Mouse (Mus musculus) heart, embryonic 15.5 days (tissue): Measurements from ENCODE around the gene Raf1. TPM values are rescaled to one million over a fixed set of nuclear protein-coding genes. Genes with fewer than 3 reads are reported as not detected.

ENCODE experiments used
- ATAC-seq: fragments of 200-750 bp; cut with Nextera tagmentation; replicated peaks from 2 replicates; pipeline ENCODE4 v1.8.0; 2017; ENCODE audit warnings: low read depth, moderate TSS enrichment; ENCODE audit not compliant: insufficient number of reproducible peaks, insufficient read depth, low FRiP score
- H3K27ac ChIP-seq: fragments of 300-500 bp; sonication (generic); 2 replicates; pipeline ENCODE4 v1.5.1; 2015; ENCODE audit warnings: mild to moderate bottlenecking, inconsistent platforms
- H3K27me3 ChIP-seq: fragments of 300-500 bp; sonication (generic); 2 replicates; pipeline ENCODE4 v1.6.1; 2015; ENCODE audit warnings: inconsistent platforms
- H3K36me3 ChIP-seq: fragments of 300-500 bp; sonication (generic); 2 replicates; pipeline ENCODE4 v1.6.1; 2015; ENCODE audit warnings: mild to moderate bottlenecking, inconsistent platforms
- H3K4me1 ChIP-seq: fragments of 300-500 bp; sonication (generic); replicated peaks from 2 replicates; pipeline ENCODE4 v1.6.1; 2015; ENCODE audit warnings: inconsistent platforms
- H3K4me2 ChIP-seq: fragments of 300-500 bp; sonication (generic); 2 replicates; pipeline ENCODE4 v1.6.1; 2015; ENCODE audit warnings: inconsistent platforms, mild to moderate bottlenecking, moderate library complexity
- H3K4me3 ChIP-seq: fragments of 300-500 bp; sonication (generic); 2 replicates; pipeline ENCODE4 v1.5.1; 2015; ENCODE audit warnings: mild to moderate bottlenecking, inconsistent platforms
- H3K9ac ChIP-seq: fragments of 300-500 bp; sonication (generic); 2 replicates; pipeline ENCODE4 v1.6.1; 2015; ENCODE audit warnings: mild to moderate bottlenecking, inconsistent platforms
- H3K9me3 ChIP-seq: fragments of 300-500 bp; sonication (generic); replicated peaks from 2 replicates; pipeline ENCODE4 v1.6.1; 2016; ENCODE audit warnings: inconsistent platforms
- WGBS: fragments of 180-500 bp; shearing (Covaris S2); methylation state at CpG from one replicate; pipeline ENCODE4 v1.1.7; 2015; ENCODE audit warnings: mixed read lengths; 5-methylcytosine and 5-hydroxymethylcytosine counted together
- polyA plus RNA-seq: library from polyadenylated mRNA; unstranded; fragments of >200 nt; fragmentation: Nextera tagmentation; extraction: Ambion mirVana; gene quantifications from 2 replicates; pipeline ENCODE4 v1.2.1, GENCODE M21; 2015

Gene Raf1
- polyA plus RNA-seq, 1 experiment from 2014 or later: 90.7 TPM

GRCm38 (mm10) chr6:115610301-115610700 lies 66.1 kb downstream of the Raf1 start:
- Histone ChIP-seq H3K9me3 (no peaks in the 10 kb centered on the region), H3K27ac (no peak overlapping the region), H3K4me1 (no peaks in the 10 kb centered on the region), H3K36me3 (peaks cover 30% of the 10 kb centered on the region), H3K27me3 (no peaks in the 10 kb centered on the region), H3K9ac (no peak overlapping the region), H3K4me3 (no peak overlapping the region), H3K4me2 (no peak overlapping the region)
- 91% methylated on average over 5 of the region's 5 CpGs for WGBS
- ATAC-seq: no peak

DNA sequence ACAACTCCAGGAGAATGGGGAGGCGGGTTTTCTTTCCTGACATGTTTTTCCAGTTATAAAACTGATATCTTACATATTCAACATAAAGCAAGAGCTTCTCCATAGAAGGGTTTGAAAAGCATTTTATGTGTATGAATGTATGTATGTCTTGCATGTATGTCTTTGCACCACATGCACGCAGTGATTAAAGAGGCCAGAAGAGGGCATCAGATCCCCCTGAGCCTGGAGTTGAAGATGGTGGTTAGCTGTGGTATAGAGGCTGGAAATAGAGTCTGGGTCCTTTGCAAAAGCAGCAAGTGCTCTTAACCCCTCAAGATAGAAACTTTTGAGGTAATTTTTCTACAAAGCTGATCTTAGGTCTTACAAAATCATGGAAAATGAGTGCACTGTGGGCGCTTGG lies 67.3 kb downstream of the Raf1 start:
- 69% methylated on average over 3 of the region's 3 CpGs for WGBS
- no peak overlapping the region for H3K4me3 ChIP-seq
- H3K27me3 ChIP-seq: no peaks in the 10 kb centered on the region
- no peak overlapping the region for H3K9ac ChIP-seq
- H3K9me3 ChIP-seq: no peaks in the 10 kb centered on the region
- no peaks in the 10 kb centered on the region for H3K4me1 ChIP-seq
- no peak overlapping the region for H3K4me2 ChIP-seq
- no peak overlapping the region for H3K27ac ChIP-seq
- ATAC-seq: no peak
- peaks cover 19% of the 10 kb centered on the region; the same call in 1 of the 2 replicates for H3K36me3 ChIP-seq

DNA sequence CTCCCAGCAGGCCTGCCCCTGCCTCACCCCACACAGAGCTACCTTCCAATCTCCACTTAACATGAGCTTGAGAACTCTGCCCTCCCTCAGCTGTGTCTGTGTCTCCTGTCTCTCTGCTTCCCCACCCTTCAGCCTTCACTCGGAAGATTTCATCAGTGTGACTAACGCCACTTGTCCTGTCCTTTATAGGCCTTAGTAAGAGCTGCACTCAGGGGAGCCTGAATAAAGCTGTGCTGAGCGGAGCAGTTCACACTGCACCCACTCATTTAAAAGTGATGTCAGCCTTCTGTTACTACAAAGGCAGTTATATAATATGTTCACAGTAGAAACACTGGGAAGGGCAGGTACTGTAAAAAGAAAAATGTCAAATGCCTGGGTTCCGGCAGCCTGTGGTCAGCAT lies 69.0 kb downstream of the Raf1 start:
- Histone ChIP-seq H3K4me2 (no peak overlapping the region), H3K36me3 (peaks cover 8% of the 10 kb centered on the region; the same call in 1 of the 2 replicates), H3K9me3 (no peaks in the 10 kb centered on the region), H3K4me1 (peaks cover 8% of the 10 kb centered on the region; the same call in 1 of the 2 replicates), H3K27ac (no peak overlapping the region), H3K9ac (no peak overlapping the region), H3K27me3 (no peaks in the 10 kb centered on the region), H3K4me3 (no peak overlapping the region)
- 71% methylated on average over 4 of the region's 4 CpGs for WGBS
- ATAC-seq: no peak

DNA sequence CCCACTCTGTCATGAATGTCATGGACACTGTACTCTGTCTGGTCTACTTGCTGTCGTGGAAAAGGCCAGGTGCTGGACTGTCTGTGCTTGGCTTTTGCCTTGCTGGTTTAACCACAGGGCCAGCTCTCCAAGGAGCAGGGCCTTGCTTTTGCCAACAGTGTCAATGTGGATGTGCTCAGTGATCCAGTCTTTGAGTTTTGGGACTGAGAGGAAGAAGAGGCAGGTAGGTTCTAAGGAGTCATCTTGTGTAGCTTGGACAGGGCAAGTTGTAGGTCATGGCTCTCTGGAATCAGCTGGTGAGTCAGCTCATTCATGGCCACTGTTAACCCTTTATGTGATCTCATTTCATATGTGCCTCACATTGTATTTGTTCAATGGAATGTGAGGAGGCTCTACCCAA lies 70.0 kb downstream of the Raf1 start:
- Histone ChIP-seq H3K4me3 (no peak overlapping the region), H3K4me1 (peaks cover 10% of the 10 kb centered on the region; the same call in 1 of the 2 replicates), H3K9ac (no peak overlapping the region), H3K9me3 (no peaks in the 10 kb centered on the region), H3K36me3 (no peaks in the 10 kb centered on the region), H3K27ac (no peak overlapping the region), H3K27me3 (no peaks in the 10 kb centered on the region), H3K4me2 (no peak overlapping the region)
- WGBS: 74% methylated on average over 1 of the region's 1 CpGs
- ATAC-seq: no peak

- Histone ChIP-seq H3K27me3 (no peaks in the 10 kb centered on the region), H3K4me3 (peak within 1 kb of the TSS; percentile 97), H3K9ac (peak within 1 kb of the TSS; percentile 95), H3K27ac (peak within 1 kb of the TSS; percentile 88), H3K4me2 (peak within 1 kb of the TSS; percentile 75), H3K4me1 (peaks cover 11% of the 10 kb centered on the region; the same call in 1 of the 2 replicates), H3K36me3 (no peaks in the 10 kb centered on the region), H3K9me3 (no peaks in the 10 kb centered on the region)
- under 1% methylated on average over 56 of the region's 61 CpGs for WGBS
- ATAC-seq: peak; percentile 91
These were observed 74.5 kb downstream of the Raf1 start, which contains the start of gene Mkrn2 for GRCm38 (mm10) chr6:115601715-115602523. TSS of gene Mkrn2 (plus strand) at chr6:115601902.

DNA sequence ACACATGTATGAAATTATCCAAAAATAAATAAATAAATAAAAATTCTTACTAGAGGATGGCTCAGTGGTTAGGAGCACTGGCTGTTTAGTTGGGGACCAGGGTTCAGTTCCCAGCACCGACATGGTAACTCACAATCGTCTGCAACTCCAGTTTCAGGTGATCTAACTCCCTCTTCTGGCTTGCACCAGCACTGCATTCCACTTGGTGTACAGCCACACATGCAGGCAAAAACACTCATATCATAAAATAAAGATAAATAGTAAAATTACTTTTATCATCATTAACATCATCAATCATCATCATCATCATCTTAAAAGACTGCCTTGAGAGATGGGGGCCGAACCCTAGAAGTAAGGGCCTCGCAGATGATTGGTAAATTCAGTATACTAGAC lies 75.1 kb downstream of the Raf1 start:
- Histone ChIP-seq H3K9me3 (no peaks in the 10 kb centered on the region), H3K27me3 (no peaks in the 10 kb centered on the region), H3K9ac (no peak overlapping the region), H3K36me3 (no peaks in the 10 kb centered on the region), H3K4me1 (peaks cover 11% of the 10 kb centered on the region; the same call in 1 of the 2 replicates), H3K27ac (0 out of 2 replicates have a peak overlapping the region, but pooled peaks have one; percentile 20), H3K4me3 (peak overlapping the region; percentile 97), H3K4me2 (peak overlapping the region; percentile 75)
- ATAC-seq: no peak
- whole genome bisulfite sequencing: 63% methylated on average over 4 of the region's 4 CpGs

DNA sequence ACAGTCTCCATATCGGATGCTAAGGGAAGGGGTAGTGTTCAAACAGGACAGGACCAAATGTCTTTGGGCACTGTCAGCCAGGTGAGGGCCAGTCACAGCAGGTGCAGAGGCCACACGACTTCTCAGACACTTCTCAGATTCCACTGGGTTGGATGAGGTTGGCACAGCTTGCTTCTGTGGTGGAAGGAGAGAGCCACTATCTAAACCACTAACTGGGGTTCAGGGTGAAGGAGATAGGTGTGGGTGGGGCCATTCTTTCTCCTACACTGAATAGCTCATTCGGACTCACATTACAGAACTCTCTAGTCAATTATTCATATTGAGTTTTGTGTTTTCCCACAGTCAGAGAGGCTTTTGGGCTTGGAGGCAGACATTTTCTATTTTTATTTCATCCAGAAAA lies 80.8 kb downstream of the Raf1 start:
- no peak for ATAC-seq
- Histone ChIP-seq H3K27ac (no peak overlapping the region), H3K9ac (no peak overlapping the region), H3K4me1 (no peaks in the 10 kb centered on the region), H3K4me2 (no peak overlapping the region), H3K4me3 (no peak overlapping the region), H3K36me3 (no peaks in the 10 kb centered on the region), H3K9me3 (no peaks in the 10 kb centered on the region), H3K27me3 (no peaks in the 10 kb centered on the region)
- 56% methylated on average over 3 of the region's 3 CpGs for WGBS

GRCm38 (mm10) chr6:115594463-115594862 lies 82.0 kb downstream of the Raf1 start:
- no peak overlapping the region for H3K9ac ChIP-seq
- no peak overlapping the region for H3K4me2 ChIP-seq
- H3K4me1 ChIP-seq: no peaks in the 10 kb centered on the region
- no peak overlapping the region for H3K4me3 ChIP-seq
- no peak for ATAC-seq
- H3K27ac ChIP-seq: no peak overlapping the region
- no peaks in the 10 kb centered on the region for H3K27me3 ChIP-seq
- WGBS: 61% methylated on average over 3 of the region's 3 CpGs
- H3K9me3 ChIP-seq: no peaks in the 10 kb centered on the region
- no peaks in the 10 kb centered on the region for H3K36me3 ChIP-seq

GRCm38 (mm10) chr6:115593252-115593651 lies 83.2 kb downstream of the Raf1 start:
- H3K9me3 ChIP-seq: no peaks in the 10 kb centered on the region
- H3K4me1 ChIP-seq: no peaks in the 10 kb centered on the region
- H3K4me3 ChIP-seq: no peak overlapping the region
- H3K27me3 ChIP-seq: no peaks in the 10 kb centered on the region
- WGBS: 75% methylated on average over 4 of the region's 4 CpGs
- H3K27ac ChIP-seq: no peak overlapping the region
- no peak for ATAC-seq
- no peak overlapping the region for H3K4me2 ChIP-seq
- no peaks in the 10 kb centered on the region for H3K36me3 ChIP-seq
- no peak overlapping the region for H3K9ac ChIP-seq

- Histone ChIP-seq H3K4me2 (no peak within 1 kb of the TSS), H3K9ac (no peak within 1 kb of the TSS), H3K4me3 (no peak within 1 kb of the TSS), H3K27ac (no peak within 1 kb of the TSS), H3K27me3 (no peaks in the 10 kb centered on the region), H3K9me3 (no peaks in the 10 kb centered on the region), H3K4me1 (no peaks in the 10 kb centered on the region), H3K36me3 (no peaks in the 10 kb centered on the region)
- no peak for ATAC-seq
- WGBS: 44% methylated on average over 5 of the region's 5 CpGs
These were observed 84.0 kb downstream of the Raf1 start, which contains the start of gene Mkrn2os for GRCm38 (mm10) chr6:115592458-115592857. TSS of gene Mkrn2os (minus strand) at chr6:115592576.

- H3K4me3 ChIP-seq: no peak overlapping the region
- H3K9me3 ChIP-seq: no peaks in the 10 kb centered on the region
- H3K36me3 ChIP-seq: no peaks in the 10 kb centered on the region
- no peak overlapping the region for H3K4me2 ChIP-seq
- H3K27me3 ChIP-seq: no peaks in the 10 kb centered on the region
- no peak overlapping the region for H3K9ac ChIP-seq
- no peak for ATAC-seq
- WGBS: 83% methylated on average over 19 of the region's 19 CpGs
- H3K27ac ChIP-seq: no peak overlapping the region
- H3K4me1 ChIP-seq: no peaks in the 10 kb centered on the region; the same call in 1 of the 2 replicates
These were observed 84.6 kb downstream of the Raf1 start for GRCm38 (mm10) chr6:115591692-115592359.
